Mouse (Mus musculus) heart, adult 18-20 months (tissue): ENCODE measurements around the gene Evi2. TPM values are rescaled to one million over a fixed set of nuclear protein-coding genes. Genes with fewer than 3 reads are reported as not detected.

ENCODE experiments used
- total RNA-seq, 2 experiments: library from RNA; stranded (reverse); gene quantifications; 2 replicates each; pipeline ENCODE4 v1.2.3; 2021

Gene Evi2
- total RNA-seq, 2 experiments from 2014 or later = not detected

Other genes starting within 250 kb of the Evi2 start
- not detected for gene Gm9964, start 233.7 kb downstream of the Evi2 start, total RNA-seq
- 10 to 100 TPM; 31.3 to 33.6 TPM for gene Nf1, start 190.9 kb downstream of the Evi2 start, total RNA-seq
- not detected for gene Omg, start 26.5 kb downstream of the Evi2 start, total RNA-seq
- 1 to 10 TPM in 1 of 2 experiments, under 1 TPM in 1; 0.30 to 2.2 TPM for gene Evi2b, start 6.8 kb downstream of the Evi2 start, total RNA-seq
- gene Evi2a, start within 50 bp of the Evi2 start, total RNA-seq = 1 to 10 TPM; 1.5 to 1.6 TPM
- under 1 TPM; 0.15 to 0.36 TPM for gene Rab11fip4, start 60.6 kb upstream of the Evi2 start, total RNA-seq